In genomic region chr17:83213228-83213915, GRCm38 (mm10) we compare ENCODE assay signal across 9 mouse cellular contexts. TPM values are rescaled to one million over a fixed set of nuclear protein-coding genes. Genes with fewer than 3 reads are reported as not detected.
DNase-seq lines count a peak whose midpoint lies in the region; ATAC-seq and TF ChIP-seq lines count a peak whose summit lies in the region.
"Had no signal": no experiment of that assay in that cellular context is flagged by ENCODE, and none has a peak within 500 bp of the region (broad histone marks: within the 10 kb centered on the region; RNA-seq: fewer than 3 reads in every experiment).

No protein-coding gene starts in this region.

- WGBS in lung, embryonic 16.5 days, result 64% methylated on average over 9 of the region's 9 CpGs
- WGBS in lung, adult 2 months, result 89% methylated on average over 9 of the region's 9 CpGs
- 45% methylated on average over 9 of the region's 9 CpGs for WGBS in limb, embryonic 14.5 days
- WGBS in small intestine, adult 2 months, result 83% methylated on average over 9 of the region's 9 CpGs

- TF ChIP-seq CTCF in lung, adult 2 months (IDR thresholded peaks at IDR 0.05; ENCODE audit: insufficient read depth, low read length), result no peak
- no peak for TF ChIP-seq CTCF in small intestine, adult 2 months (IDR thresholded peaks at IDR 0.05; ENCODE audit: extremely low read depth, insufficient read length, insufficient replicate concordance, low read depth, low read length)

- no peak overlapping the region for H3K27ac ChIP-seq in lung, embryonic 16.5 days (ENCODE audit: low read length)
- no peak overlapping the region for H3K27ac ChIP-seq in limb, embryonic 14.5 days (replicated peaks; ENCODE audit: low read depth, low read length)
- peak overlapping the region; percentile 13; the same call in 1 of the 2 replicates for H3K27ac ChIP-seq in small intestine, adult 2 months (ENCODE audit: insufficient read depth, low read depth, low read length)

- peaks cover 29% of the 10 kb centered on the region for H3K4me1 ChIP-seq in lung, embryonic 16.5 days (replicated peaks; ENCODE audit: control insufficient read depth, insufficient read depth, low read length)
- peaks cover 5% of the 10 kb centered on the region; the same call in 1 of the 2 replicates for H3K4me1 ChIP-seq in lung, adult 2 months (ENCODE audit: control insufficient read depth, insufficient read depth, low read length)
- peaks cover 25% of the 10 kb centered on the region for H3K4me1 ChIP-seq in limb, embryonic 14.5 days (ENCODE audit: control insufficient read depth, insufficient read depth, low read length)
- H3K4me1 ChIP-seq in small intestine, adult 2 months (ENCODE audit: control insufficient read depth, insufficient read depth, insufficient read length, low read length), result peaks cover 9% of the 10 kb centered on the region

- peak; percentile 30 to 54 for DNase-seq in adrenal gland, adult (ENCODE audit: inconsistent age in 2 of 2, low spot score in 1 of 2)
- DNase-seq in adrenal gland, adult 8-10 months, result no peak
- DNase-seq in lung, adult 2 months, result no peak
- DNase-seq in limb, embryonic 14.5 days (ENCODE audit: low spot score), result no peak
- DNase-seq in left cerebral cortex, postnatal 36 days (ENCODE audit: low spot score in 2 of 2), result no peak
- DNase-seq in right cerebral cortex, postnatal 36 days (ENCODE audit: low spot score in 2 of 2), result no peak

- no peak for TF ChIP-seq POLR2A in lung, adult 2 months (IDR thresholded peaks at IDR 0.05; ENCODE audit: borderline replicate concordance, extremely low read depth, low read depth, low read length)
- no peak for TF ChIP-seq POLR2A in limb, embryonic 14.5 days (IDR thresholded peaks at IDR 0.05; ENCODE audit: borderline replicate concordance, extremely low read depth, insufficient read depth, insufficient read length)
- TF ChIP-seq POLR2A in small intestine, adult 2 months (IDR thresholded peaks at IDR 0.05; ENCODE audit: low read depth, low read length), result no peak

- H3K9ac ChIP-seq in lung, embryonic 16.5 days (ENCODE audit: low read length), result peak overlapping the region; percentile 92; the same call in 1 of the 2 replicates
- H3K9ac ChIP-seq in limb, embryonic 14.5 days (ENCODE audit: low read depth, low read length, severe bottlenecking), result peak overlapping the region; percentile 86; the same call in 1 of the 2 replicates

- no peak overlapping the region for H3K4me3 ChIP-seq in lung, embryonic 16.5 days (ENCODE audit: low read length)
- H3K4me3 ChIP-seq in lung, adult 2 months (replicated peaks; ENCODE audit: extremely low read depth, low read depth, low read length), result no peak overlapping the region
- peak overlapping the region; percentile 76; the same call in 1 of the 2 replicates for H3K4me3 ChIP-seq in limb, embryonic 14.5 days (replicated peaks; ENCODE audit: low read length)
- peak overlapping the region; percentile 72; the same call in 1 of the 2 replicates for H3K4me3 ChIP-seq in small intestine, adult 2 months (ENCODE audit: low read depth, low read length)

- H3K27me3 ChIP-seq in lung, embryonic 16.5 days (ENCODE audit: control insufficient read depth, insufficient read depth, low read depth, low read length), result no peaks in the 10 kb centered on the region
- peaks cover 71% of the 10 kb centered on the region for H3K27me3 ChIP-seq in limb, embryonic 14.5 days (ENCODE audit: control insufficient read depth, insufficient read depth, low read length)
- peaks cover 7% of the 10 kb centered on the region; the same call in 1 of the 2 replicates for H3K27me3 ChIP-seq in small intestine, adult 2 months (ENCODE audit: control insufficient read depth, insufficient read depth, low read length)

- intact Hi-C loops in left cerebral cortex, postnatal 36 days (cut with DNase I), result no loop called here

- no peak for ATAC-seq in lung, embryonic 16.5 days (ENCODE audit: low read depth)
- no peak for ATAC-seq in limb, embryonic 14.5 days (ENCODE audit: low FRiP score, low read depth)

- H3K4me2 ChIP-seq in lung, embryonic 16.5 days (ENCODE audit: low read depth, low read length), result peak overlapping the region; percentile 85; the same call in 1 of the 2 replicates
- peak overlapping the region; percentile 92; the same call in 1 of the 2 replicates for H3K4me2 ChIP-seq in limb, embryonic 14.5 days (replicated peaks; ENCODE audit: low read depth, low read length, severe bottlenecking)

- H3K36me3 ChIP-seq in lung, embryonic 16.5 days (ENCODE audit: control insufficient read depth, insufficient read depth, low read length), result no peaks in the 10 kb centered on the region
- no peaks in the 10 kb centered on the region for H3K36me3 ChIP-seq in limb, embryonic 14.5 days (ENCODE audit: control insufficient read depth, insufficient read depth, low read length)
- H3K36me3 ChIP-seq in small intestine, adult 2 months (ENCODE audit: control insufficient read depth, insufficient read depth, low read length), result no peaks in the 10 kb centered on the region

- no peaks in the 10 kb centered on the region for H3K9me3 ChIP-seq in lung, embryonic 16.5 days (ENCODE audit: control insufficient read depth, low read length)
- no peaks in the 10 kb centered on the region for H3K9me3 ChIP-seq in limb, embryonic 14.5 days (ENCODE audit: control insufficient read depth, low read length)
- H3K9me3 ChIP-seq: megakaryocyte, embryonic 14.5 days had no signal

RNA-seq across cellular contexts. Expression of gene Pkdcc, which starts 1.7 kb away (rescaled TPM):
- total RNA-seq in adrenal gland, adult 8-10 months (2022), result 100 to 1,000 TPM in 2 of 4 experiments, 10 to 100 TPM in 2; 43.0 to 255 (median 85.3) TPM
- polyA plus RNA-seq in lung, embryonic 16.5 days (2015; fragmentation: Nextera tagmentation; extraction: Ambion mirVana), result 9.2 and 10.3 TPM in 2 replicates
- 33.9 and 35.0 TPM in 2 replicates for polyA plus RNA-seq in lung, adult 2 months (2012; rRNA removed)
- polyA plus RNA-seq in limb, embryonic 14.5 days (2012; rRNA removed), result 145 and 226 TPM in 2 replicates
- polyA plus RNA-seq in limb, embryonic 14.5 days (2014; fragmentation: Nextera tagmentation; extraction: Ambion mirVana), result 20.4 and 20.9 TPM in 2 replicates
- polyA plus RNA-seq in small intestine, adult 2 months (2012; rRNA removed), result 46.1 and 59.1 TPM in 2 replicates
- 10 to 100 TPM; 11.7 to 15.7 TPM for total RNA-seq in left cerebral cortex, postnatal 36 days (2021)

Comparison
In these comparisons a context has a peak if more than half of its experiments do, and no peak if none do; other contexts are left out.
1. DNase-seq: peak in adrenal gland, adult (2 of 2); none in adrenal gland, adult 8-10 months (single experiment), lung, adult 2 months (single experiment), limb, embryonic 14.5 days (single experiment), left cerebral cortex, postnatal 36 days (0 of 2) and right cerebral cortex, postnatal 36 days (0 of 2).
2. H3K4me3 ChIP-seq: peak in limb, embryonic 14.5 days (single experiment) and small intestine, adult 2 months (single experiment); none in lung, embryonic 16.5 days (single experiment) and lung, adult 2 months (single experiment).